Mouse (Mus musculus) CH12.LX (cell line): ENCODE measurements around the gene Fam107b. TPM values are rescaled to one million over a fixed set of nuclear protein-coding genes. Genes with fewer than 3 reads are reported as not detected.

Source experiments
- DNase-seq: peaks from one replicate; pipeline ENCODE4 v3.0.0-alpha.2; 2013; ENCODE audit errors: extremely low read depth
- H3K27ac ChIP-seq: 2 replicates; pipeline ENCODE4 v1.5.1; 2012; ENCODE audit warnings: low read depth, mild to moderate bottlenecking, control low read depth, moderate library complexity; ENCODE audit not compliant: insufficient read depth
- H3K27me3 ChIP-seq: replicated peaks from 2 replicates; pipeline ENCODE3; 2012; ENCODE audit warnings: inconsistent platforms
- H3K36me3 ChIP-seq, 2 experiments: replicated peaks in 1 of 2; 2 replicates each; pipeline versions ENCODE3 to v1.6.1; 2012; ENCODE audit warnings: inconsistent platforms in 1 of 2, low read length in 1 of 2, mild to moderate bottlenecking in 1 of 2, mixed read lengths in 1 of 2, moderate library complexity in 1 of 2; ENCODE audit not compliant: control insufficient read depth in 1 of 2, insufficient read depth in 1 of 2
- H3K4me1 ChIP-seq, 2 experiments: 2 replicates each; pipeline ENCODE4 v1.6.1; 2012; ENCODE audit warnings: inconsistent platforms in 1 of 2, moderate library complexity in 1 of 2; ENCODE audit not compliant: insufficient read depth in 2 of 2, control insufficient read depth in 1 of 2
- H3K4me2 ChIP-seq: 2 replicates; pipeline ENCODE4 v1.6.1; 2012; ENCODE audit warnings: low read depth, mild to moderate bottlenecking, control low read depth; ENCODE audit not compliant: poor library complexity, insufficient read depth, severe bottlenecking
- H3K4me3 ChIP-seq, 3 experiments: fragments of 150-350 bp in 1 of 3; sonication (generic) in 1 of 3; replicated peaks in 1 of 3; 2 replicates each; pipeline versions ENCODE3 to v1.5.1; 2011 to 2012; ENCODE audit warnings: low read depth in 2 of 3, low read length in 2 of 3, mild to moderate bottlenecking in 2 of 3, moderate library complexity in 2 of 3, control low read depth in 1 of 3, improper control_type of control experiment in 1 of 3, inconsistent platforms in 1 of 3, mixed read lengths in 1 of 3; ENCODE audit not compliant: poor library complexity in 1 of 3
- H3K79me2 ChIP-seq: replicated peaks from 2 replicates; pipeline ENCODE4 v1.6.1; 2012; ENCODE audit warnings: mild to moderate bottlenecking, moderate library complexity; ENCODE audit not compliant: control insufficient read depth, poor library complexity, insufficient read depth, severe bottlenecking; ENCODE audit errors: extremely low read depth
- H3K9ac ChIP-seq: 2 replicates; pipeline ENCODE4 v1.6.1; 2012; ENCODE audit warnings: low read depth, mild to moderate bottlenecking, control low read depth, moderate library complexity; ENCODE audit not compliant: insufficient read depth
- H3K9me3 ChIP-seq: replicated peaks from 2 replicates; pipeline ENCODE3; 2012; ENCODE audit warnings: low read length, inconsistent platforms, mixed read lengths
- BHLHE40 ChIP-seq: IDR thresholded peaks from 2 replicates; pipeline ENCODE4 v1.6.1; 2011; ENCODE audit warnings: mild to moderate bottlenecking, low read depth, low read length, improper control_type of control experiment
- CTCF ChIP-seq, 2 experiments: IDR thresholded peaks in 1 of 2; conservative IDR thresholded peaks in 1 of 2; 2 replicates each; pipeline ENCODE4 v1.5.1; 2011 to 2012; ENCODE audit warnings: low read depth in 2 of 2, low read length in 2 of 2, improper control_type of control experiment in 1 of 2, inconsistent platforms in 1 of 2, mild to moderate bottlenecking in 1 of 2, moderate library complexity in 1 of 2
- ELF1 ChIP-seq: IDR thresholded peaks from 2 replicates; pipeline ENCODE4 v1.6.1; 2014; ENCODE audit warnings: low read depth, mild to moderate bottlenecking, inconsistent platforms, low read length, improper control_type of control experiment
- GABPA ChIP-seq: IDR thresholded peaks from 2 replicates; pipeline ENCODE4 v1.6.1; 2012; ENCODE audit warnings: low read depth, low read length, improper control_type of control experiment, inconsistent platforms; ENCODE audit not compliant: insufficient replicate concordance
- JUND ChIP-seq: conservative IDR thresholded peaks from 2 replicates; pipeline ENCODE4 v1.6.1; 2011; ENCODE audit warnings: low read depth, low read length, improper control_type of control experiment
- KAT2A ChIP-seq: IDR thresholded peaks from 2 replicates; pipeline ENCODE4 v1.6.1; 2012; ENCODE audit warnings: low read length, improper control_type of control experiment, inconsistent platforms; ENCODE audit not compliant: insufficient replicate concordance
- MAFK ChIP-seq: IDR thresholded peaks from 2 replicates; pipeline ENCODE4 v1.6.1; 2011; ENCODE audit warnings: low read length, improper control_type of control experiment; ENCODE audit not compliant: insufficient replicate concordance
- MAX ChIP-seq: IDR thresholded peaks from 2 replicates; pipeline ENCODE4 v1.6.1; 2011; ENCODE audit warnings: low read length, improper control_type of control experiment
- MAZ ChIP-seq: IDR thresholded peaks from 2 replicates; pipeline ENCODE4 v1.6.1; 2012; ENCODE audit warnings: low read depth, mild to moderate bottlenecking, inconsistent platforms, low read length, improper control_type of control experiment, moderate library complexity
- MEF2A ChIP-seq: IDR thresholded peaks from 2 replicates; pipeline ENCODE4 v1.6.1; 2014; ENCODE audit warnings: low read depth, mild to moderate bottlenecking, inconsistent platforms, low read length, improper control_type of control experiment, borderline replicate concordance
- MXI1 ChIP-seq: IDR thresholded peaks from 2 replicates; pipeline ENCODE4 v1.6.1; 2011; ENCODE audit warnings: mild to moderate bottlenecking, low read depth, low read length, improper control_type of control experiment
- MYC ChIP-seq: IDR thresholded peaks from 2 replicates; pipeline ENCODE4 v1.6.1; 2011; ENCODE audit warnings: low read depth, mild to moderate bottlenecking, improper control_type of control experiment, low read length
- NRF1 ChIP-seq: IDR thresholded peaks from 2 replicates; pipeline ENCODE4 v1.6.1; 2014; ENCODE audit warnings: low read depth, mild to moderate bottlenecking, inconsistent platforms, low read length, improper control_type of control experiment, moderate library complexity
- PAX5 ChIP-seq: IDR thresholded peaks from 2 replicates; pipeline ENCODE4 v1.6.1; 2012; ENCODE audit warnings: low read length, inconsistent platforms, mixed read lengths
- POLR2A ChIP-seq: IDR thresholded peaks from 2 replicates; pipeline ENCODE4 v1.6.1; 2011; ENCODE audit warnings: low read depth, mild to moderate bottlenecking, improper control_type of control experiment, low read length
- POLR2AphosphoS2 ChIP-seq: IDR thresholded peaks from 2 replicates; pipeline ENCODE4 v1.6.1; 2011; ENCODE audit warnings: low read depth, low read length, improper control_type of control experiment
- RAD21 ChIP-seq: IDR thresholded peaks from 2 replicates; pipeline ENCODE4 v1.6.1; 2011; ENCODE audit warnings: low read depth, mild to moderate bottlenecking, low read length, improper control_type of control experiment, moderate library complexity
- SMC3 ChIP-seq: IDR thresholded peaks from 2 replicates; pipeline ENCODE4 v1.6.1; 2011; ENCODE audit warnings: low read depth, low read length, improper control_type of control experiment
- TBP ChIP-seq: conservative IDR thresholded peaks from 2 replicates; pipeline ENCODE4 v1.6.1; 2011; ENCODE audit warnings: low read depth, low read length, improper control_type of control experiment
- TCF12 ChIP-seq: IDR thresholded peaks from 2 replicates; pipeline ENCODE4 v1.6.1; 2014; ENCODE audit warnings: low read depth, mild to moderate bottlenecking, inconsistent platforms, low read length, improper control_type of control experiment
- USF1 ChIP-seq: IDR thresholded peaks from 2 replicates; pipeline ENCODE4 v1.6.1; 2014; ENCODE audit warnings: low read depth, mild to moderate bottlenecking, inconsistent platforms, low read length, improper control_type of control experiment
- ZC3H11A ChIP-seq: IDR thresholded peaks from 2 replicates; pipeline ENCODE4 v1.6.1; 2012; ENCODE audit warnings: low read depth, mild to moderate bottlenecking, inconsistent platforms, low read length, improper control_type of control experiment
- ZKSCAN1 ChIP-seq: IDR thresholded peaks from 2 replicates; pipeline ENCODE4 v1.6.1; 2012; ENCODE audit warnings: low read depth, inconsistent platforms, low read length, improper control_type of control experiment, borderline replicate concordance
- ZMIZ1 ChIP-seq: IDR thresholded peaks from 2 replicates; pipeline ENCODE4 v1.6.1; 2012; ENCODE audit warnings: low read depth, mild to moderate bottlenecking, inconsistent platforms, low read length, improper control_type of control experiment
- ZNF384 ChIP-seq: IDR thresholded peaks from 2 replicates; pipeline ENCODE4 v1.6.1; 2012; ENCODE audit warnings: low read depth, low read length, improper control_type of control experiment, inconsistent platforms
- dilution Hi-C: fragments of 300-500 bp; cut with MboI; formaldehyde crosslinking; loops from 2 replicates; pipeline ENCODE4 v1.14.3; 2020; ENCODE audit warnings: low sequenced_read_pairs; ENCODE audit not compliant: extremely low pct_unique_long_range_greater_than_20kb, extremely low pct_ligation_motif_present
- in situ Hi-C: fragments of 300-500 bp; cut with MboI; formaldehyde crosslinking; loops from 3 replicates; pipeline ENCODE4 v1.14.3; 2019; ENCODE audit warnings: low sequenced_read_pairs, low pct_ligation_motif_present, low pct_unique_long_range_greater_than_20kb, mixed read lengths
- polyA plus RNA-seq: library from polyadenylated mRNA; unstranded; fragments of >175 nt; gene quantifications from 2 replicates; pipeline ENCODE4 v1.2.1, GENCODE M21; 2012; ENCODE audit warnings: low read depth; ENCODE audit not compliant: insufficient read length
- total RNA-seq, 2 experiments: library from RNA; depleted of rRNA; stranded (reverse); fragments of 300-350 nt in 1 of 2; fragments of >200 nt in 1 of 2; gene quantifications; 2 replicates each; pipeline ENCODE4 v1.2.3; 2012 to 2014

The Fam107b gene
- total and polyA plus RNA-seq, 3 experiments = 42.6 to 113 (median 71.7) TPM

GRCm38 (mm10) chr2:3629096-3629495 is 58.8 kb downstream of the Fam107b start:
- no peak overlapping the region for H3K27ac ChIP-seq
- dilution Hi-C loops = no loop called here
- no peak overlapping the region for H3K4me2 ChIP-seq
- no peaks in the 10 kb centered on the region for H3K9me3 ChIP-seq
- no peaks in the 10 kb centered on the region for H3K79me2 ChIP-seq
- TF ChIP-seq ZNF384 (no peak), KAT2A (no peak), MXI1 (no peak), TCF12 (no peak), ZMIZ1 (no peak), POLR2A (no peak), USF1 (no peak), PAX5 (no peak), TBP (no peak), JUND (no peak), MAZ (no peak), MYC (no peak)
- TF ChIP-seq, all 38 proteins: peak for 0
- H3K4me3 ChIP-seq = no peak overlapping the region
- no peaks in the 10 kb centered on the region for H3K36me3 ChIP-seq
- H3K9ac ChIP-seq = no peak overlapping the region
- H3K27me3 ChIP-seq = no peaks in the 10 kb centered on the region
- in situ Hi-C loops = no loop called here
- no peak for DNase-seq
- H3K4me1 ChIP-seq = 0 out of 4 replicates have a peak, but pooled peaks cover 0 to 4% of the 10 kb centered on the region in 2 experiments

DNA sequence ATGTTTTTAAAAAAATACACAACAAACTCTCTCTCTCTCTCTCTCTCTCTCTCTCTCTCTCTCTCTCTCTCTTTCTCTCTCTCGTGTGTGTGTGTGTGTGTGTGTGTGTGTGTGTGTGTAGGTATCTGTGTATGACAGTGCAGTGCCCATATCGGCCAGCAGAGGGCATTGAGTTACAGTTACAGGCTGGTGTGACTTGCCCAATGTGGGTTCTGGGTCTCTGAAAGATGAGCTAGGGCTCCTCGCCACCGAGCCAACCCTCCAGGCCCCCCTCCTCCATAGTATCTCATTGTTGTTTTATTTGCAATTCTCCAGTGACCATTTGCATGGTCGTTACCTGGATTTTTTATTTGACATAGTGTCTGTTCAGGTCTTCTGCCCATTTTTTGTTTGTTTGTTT is 59.5 kb downstream of the Fam107b start:
- Histone ChIP-seq H3K27ac (no peak overlapping the region), H3K4me1 (0 out of 4 replicates have a peak, but pooled peaks cover 0 to 4% of the 10 kb centered on the region in 2 experiments), H3K4me2 (no peak overlapping the region), H3K9ac (no peak overlapping the region), H3K79me2 (no peaks in the 10 kb centered on the region), H3K9me3 (no peaks in the 10 kb centered on the region), H3K36me3 (no peaks in the 10 kb centered on the region), H3K4me3 (no peak overlapping the region), H3K27me3 (no peaks in the 10 kb centered on the region)
- dilution Hi-C loops = no loop called here
- TF ChIP-seq GABPA = no peak
- no peak for TF ChIP-seq BHLHE40
- TF ChIP-seq ZKSCAN1 = no peak
- no peak for TF ChIP-seq POLR2AphosphoS2
- no peak for TF ChIP-seq PAX5
- no peak for TF ChIP-seq JUND
- no peak for TF ChIP-seq MAFK
- TF ChIP-seq ELF1 = no peak
- peak in 1 of 2 experiments; percentile 50; a peak in 2 of 4 replicates for TF ChIP-seq CTCF (conservative IDR thresholded peaks at IDR 0.05 in 1 of 2, IDR thresholded peaks at IDR 0.05 in 1 of 2; ENCODE audit: low read depth in 2 of 2, low read length in 2 of 2)
- no peak for TF ChIP-seq TCF12
- no peak for TF ChIP-seq TBP
- peak; percentile 65 for TF ChIP-seq SMC3
- no peak for TF ChIP-seq KAT2A
- TF ChIP-seq MAZ = no peak
- no peak for TF ChIP-seq ZC3H11A
- peak; percentile 42 for TF ChIP-seq RAD21
- no peak for TF ChIP-seq MAX
- no peak for TF ChIP-seq ZMIZ1
- no peak for TF ChIP-seq NRF1
- no peak for TF ChIP-seq MEF2A
- in situ Hi-C loops = no loop called here
- DNase-seq = peak; percentile 33
